Mouse (Mus musculus) heart, adult 11 months (tissue): ENCODE data around the gene Eif1b.
"Not testable (repeated sequence)": the region's sequence is repeated elsewhere in the genome, so short reads cannot be mapped to it uniquely, and the experiment has no call there.

Source experiments
- DNase-seq: peaks from one replicate; pipeline ENCODE4 v3.0.0; 2022

The Eif1b gene

DNA sequence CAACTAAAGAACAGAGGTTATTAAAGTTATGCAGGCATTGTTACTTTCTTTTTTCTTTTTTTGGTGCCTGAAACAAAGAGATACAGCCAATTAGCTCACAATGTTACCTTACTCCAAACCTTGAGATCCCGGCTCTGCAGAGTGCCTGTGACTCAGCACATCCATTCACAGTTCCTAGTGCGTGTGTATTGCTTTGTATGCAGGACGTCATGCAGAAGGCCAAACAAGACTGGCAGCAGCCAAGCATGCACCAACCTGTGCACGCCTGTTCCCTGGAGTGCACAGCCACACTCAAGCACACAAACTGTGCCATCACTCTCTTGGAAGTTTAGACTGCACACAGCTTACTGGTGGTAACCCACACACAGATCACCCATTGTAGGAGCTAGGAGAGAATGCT is 35.2 kb downstream of the Eif1b start:
- no peak for DNase-seq

DNA sequence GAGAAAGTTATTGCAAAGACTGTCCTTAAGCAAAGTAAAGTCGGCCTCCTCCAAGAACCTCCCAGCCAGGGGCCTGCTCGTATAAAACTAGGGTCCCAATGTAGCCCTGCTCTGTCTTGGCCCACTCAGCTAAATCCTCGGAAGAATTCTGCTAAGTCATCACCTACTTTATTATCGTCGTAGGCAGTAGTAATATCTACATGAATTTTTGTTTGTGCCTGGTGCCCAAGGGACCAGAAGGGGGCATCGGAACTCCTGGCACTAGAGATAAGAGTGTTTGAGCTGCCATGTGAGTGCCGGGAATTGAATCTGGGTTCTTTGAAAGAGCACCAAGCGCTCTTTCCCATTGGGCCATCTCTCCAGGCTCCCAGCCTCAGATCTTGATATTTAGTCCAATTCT is 35.9 kb downstream of the Eif1b start:
- no peak for DNase-seq

DNA sequence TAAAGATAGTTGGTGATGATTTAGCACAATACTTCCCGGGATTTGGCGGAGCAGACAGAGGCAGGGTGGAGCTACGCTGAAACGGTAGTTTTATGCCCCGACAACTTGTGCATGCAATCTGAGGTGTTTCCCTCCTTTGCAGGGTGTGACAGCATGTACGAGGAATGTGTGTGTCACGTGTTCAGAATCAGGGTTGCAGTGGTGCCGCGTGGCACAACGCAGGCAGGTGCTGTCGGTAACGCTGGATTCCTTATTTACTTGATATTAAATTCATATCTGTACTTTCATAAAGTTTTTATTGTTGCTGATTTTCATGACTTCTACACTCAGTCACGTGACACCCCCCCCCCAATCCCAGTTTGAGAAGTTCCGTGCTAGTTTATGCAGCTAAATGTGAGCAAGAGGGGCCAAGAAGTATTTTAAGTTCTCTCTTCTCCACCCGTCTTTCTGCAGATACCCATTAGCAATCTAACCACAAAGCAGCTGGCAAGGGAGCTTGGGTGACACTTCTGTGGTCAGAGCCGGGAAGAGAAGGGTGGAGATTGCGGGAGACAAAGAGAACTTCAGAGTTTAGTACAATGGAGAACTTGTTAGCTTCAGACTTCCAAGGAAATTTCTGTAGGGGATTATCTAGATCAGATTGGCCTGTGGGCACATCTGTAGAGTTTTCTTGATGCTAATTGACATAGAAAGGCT is 36.9 kb downstream of the Eif1b start:
- DNase-seq: no peak

DNA sequence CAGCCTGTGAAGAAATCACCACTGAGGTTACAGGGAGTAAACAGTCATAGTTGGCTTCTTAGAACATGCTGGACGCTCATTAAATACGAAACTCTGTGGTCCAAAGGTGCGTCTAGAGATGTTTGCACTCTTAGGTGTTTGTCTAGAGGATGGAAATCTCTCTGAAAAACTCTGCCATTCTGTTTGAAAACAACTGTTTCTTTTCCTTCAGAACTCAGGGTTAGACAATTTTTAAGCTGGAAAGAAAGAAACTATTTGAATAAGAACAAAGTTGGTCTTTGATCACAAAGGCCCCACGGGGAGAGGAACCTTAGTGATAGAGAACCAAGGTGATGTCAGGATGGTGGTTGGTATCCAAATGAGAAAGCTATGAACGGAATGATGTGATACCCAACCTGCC is 38.4 kb downstream of the Eif1b start:
- no peak for DNase-seq

DNA sequence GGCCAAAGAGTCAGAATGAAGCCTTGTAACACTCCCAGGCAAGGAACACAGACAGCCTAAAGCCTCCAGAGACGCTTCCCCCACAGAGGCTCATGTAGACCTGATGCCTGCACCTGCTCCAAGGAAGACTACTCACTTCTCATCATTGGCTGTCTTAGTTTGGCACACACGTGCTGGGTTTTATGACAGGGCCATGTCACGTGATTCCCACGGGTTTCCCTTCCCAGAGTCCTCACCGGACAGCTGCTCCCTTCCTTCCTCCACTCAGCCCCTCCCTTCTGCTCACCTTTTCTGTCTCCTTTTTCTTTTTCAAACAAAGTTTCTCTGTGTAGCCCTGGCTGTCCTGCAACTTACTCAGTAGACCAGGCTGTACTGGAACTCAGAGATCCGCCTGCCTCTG is 40.0 kb downstream of the Eif1b start:
- no peak for DNase-seq

DNA sequence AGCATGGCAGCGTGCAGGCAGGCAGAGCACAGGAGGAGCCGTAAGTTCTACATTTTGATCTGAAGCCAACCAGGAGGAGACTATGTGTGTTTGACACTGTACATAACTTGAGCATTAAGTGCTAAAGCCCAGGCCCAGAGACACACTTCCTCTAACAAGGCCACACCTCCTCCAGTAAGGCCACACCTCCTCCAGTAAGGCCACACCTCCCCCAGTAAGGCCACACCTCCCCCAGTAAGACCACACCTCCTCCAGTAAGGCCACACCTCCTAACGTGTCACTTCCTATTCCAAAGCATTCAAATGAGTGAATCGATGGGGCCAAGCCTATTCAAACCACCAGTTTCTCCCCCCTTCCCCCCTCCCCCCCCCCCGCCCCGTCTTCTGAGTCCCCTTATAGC is 40.7 kb downstream of the Eif1b start:
- no peak for DNase-seq

DNA sequence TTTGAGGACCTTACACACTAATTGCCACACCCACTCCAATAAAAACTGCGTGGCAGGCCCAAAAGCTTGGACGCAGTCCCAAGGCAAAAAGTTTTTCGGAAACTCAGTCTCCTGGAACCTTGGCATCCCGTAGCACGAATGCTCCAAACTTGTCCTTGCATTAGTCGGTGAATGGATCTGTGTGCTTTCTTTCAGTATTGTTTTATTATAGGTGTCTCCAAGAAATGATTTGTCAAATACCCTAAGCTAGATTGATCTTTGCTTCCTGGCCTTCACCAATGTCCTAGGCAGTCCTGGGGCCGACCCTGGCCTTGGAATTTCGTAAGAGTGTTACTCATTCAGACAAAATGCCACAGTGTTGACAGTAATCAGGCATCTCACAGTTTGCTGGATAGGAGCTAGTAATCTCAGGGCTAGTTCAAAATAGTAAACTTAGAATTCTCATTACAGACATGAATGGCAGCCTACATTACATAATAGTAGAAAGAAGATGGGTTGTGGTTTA is 41.5 kb downstream of the Eif1b start:
- not testable (repeated sequence) for DNase-seq

DNA sequence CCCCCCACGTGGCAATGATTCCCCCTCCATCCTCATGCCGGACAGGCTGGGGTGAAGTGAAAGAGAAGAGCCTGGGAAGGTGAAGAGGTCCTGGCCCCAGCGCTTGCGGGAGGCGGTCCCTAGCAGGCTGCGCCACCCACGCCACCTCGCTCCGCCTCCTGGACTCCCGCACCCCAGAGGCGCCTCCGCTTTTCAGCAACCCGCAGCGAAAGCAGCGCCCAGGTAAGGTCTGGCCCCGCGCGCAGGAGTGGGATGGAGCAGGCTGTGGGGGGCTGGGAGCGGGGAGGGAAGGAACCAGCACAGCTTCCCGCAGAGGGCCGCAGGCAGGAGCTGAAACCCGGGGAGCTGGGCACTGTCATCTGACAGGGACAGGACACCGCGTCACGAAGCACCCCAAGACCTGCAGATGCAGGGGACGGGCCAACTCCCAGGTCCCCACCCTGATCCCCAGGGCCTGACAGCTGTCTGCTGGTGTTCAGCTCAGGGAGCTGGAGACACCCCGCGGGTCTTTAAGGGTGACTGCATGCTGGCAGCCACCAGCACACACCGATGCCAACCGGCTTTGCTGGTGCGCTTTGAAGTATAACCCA is 47.7 kb downstream of the Eif1b start, which contains the start of gene Entpd3:
TSS of gene Entpd3 (plus strand) at position 157 of the 590 bp plus-strand sequence.
- no peak for DNase-seq

DNA sequence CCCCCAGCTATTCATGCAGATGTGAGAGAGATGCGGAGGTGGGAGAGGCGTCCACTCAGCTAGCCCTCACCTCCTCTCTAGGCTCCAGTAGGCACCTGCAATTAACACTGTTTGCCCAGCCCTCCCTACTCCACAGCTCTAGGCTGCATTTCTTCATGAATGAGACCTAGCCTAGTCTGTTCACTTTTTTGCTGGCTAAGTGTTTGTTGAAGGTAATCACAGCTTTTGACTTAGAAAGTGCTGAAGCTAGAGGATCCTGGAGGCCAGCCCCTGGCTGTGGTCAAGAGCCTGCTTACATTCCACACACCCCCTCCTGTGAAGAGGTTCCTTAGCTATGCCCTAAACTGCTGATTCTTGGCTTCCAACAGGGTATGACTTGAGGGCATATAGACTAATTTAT is 49.4 kb downstream of the Eif1b start:
- DNase-seq: no peak

DNA sequence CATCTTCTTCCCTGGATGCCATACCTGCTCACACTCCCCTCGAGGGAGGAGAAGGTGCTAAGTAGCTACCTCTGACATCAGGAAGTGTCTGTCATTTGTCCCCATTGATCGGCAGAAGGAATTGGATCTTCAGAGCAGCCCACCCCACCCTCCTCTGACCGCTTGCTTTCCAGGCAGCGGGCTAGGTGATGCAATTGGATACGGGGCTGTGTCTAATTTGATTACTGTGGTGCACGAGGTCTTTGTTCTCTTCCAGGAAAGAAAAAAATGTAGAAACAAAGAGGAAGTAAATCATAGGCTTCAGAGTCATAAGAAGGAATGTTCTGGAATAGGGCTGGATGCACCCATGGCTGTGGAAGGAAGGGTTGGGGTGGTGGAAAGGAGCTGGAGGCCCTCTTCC is 50.2 kb downstream of the Eif1b start:
- DNase-seq: no peak
